Mouse (Mus musculus) cerebellum, adult 2 months (tissue): ENCODE results near the gene Ctbp1. TPM values are rescaled to one million over a fixed set of nuclear protein-coding genes. Genes with fewer than 3 reads are reported as not detected.

Experiments
- DNase-seq, 2 experiments: peaks; one replicate each; pipeline ENCODE4 v3.0.0; 2021
- H3K27ac ChIP-seq: fragments of 200-500 bp; 2 replicates; pipeline ENCODE4 v1.5.1; 2012; ENCODE audit warnings: low read length, control low read depth, inconsistent platforms; ENCODE audit not compliant: insufficient read depth
- H3K27me3 ChIP-seq: fragments of 200-500 bp; 2 replicates; pipeline ENCODE4 v1.6.1; 2012; ENCODE audit warnings: inconsistent platforms, mild to moderate bottlenecking, low read length, moderate library complexity; ENCODE audit not compliant: control insufficient read depth, insufficient read depth
- H3K4me1 ChIP-seq: fragments of 200-500 bp; 2 replicates; pipeline ENCODE4 v1.6.1; 2011; ENCODE audit warnings: low read length; ENCODE audit not compliant: control insufficient read depth, insufficient read depth
- H3K4me3 ChIP-seq: fragments of 200-500 bp; replicated peaks from 2 replicates; pipeline ENCODE3; 2011; ENCODE audit warnings: mild to moderate bottlenecking, low read depth, low read length, control low read depth; ENCODE audit not compliant: insufficient read depth
- CTCF ChIP-seq: fragments of 200-500 bp; IDR thresholded peaks from 2 replicates; pipeline ENCODE4 v1.5.1; 2011; ENCODE audit warnings: low read depth, mild to moderate bottlenecking, control low read depth, low read length, moderate library complexity, borderline replicate concordance; ENCODE audit not compliant: insufficient read depth
- POLR2A ChIP-seq: fragments of 200-500 bp; IDR thresholded peaks from 2 replicates; pipeline ENCODE4 v1.6.1; 2011; ENCODE audit warnings: low read length, control low read depth, borderline replicate concordance; ENCODE audit not compliant: insufficient read depth
- WGBS: fragments of 180-500 bp; shearing (Covaris S2); methylation state at CpG from one replicate; pipeline ENCODE4 v1.1.7; 2018; 5-methylcytosine and 5-hydroxymethylcytosine counted together
- polyA plus RNA-seq: library from polyadenylated mRNA; depleted of rRNA; stranded (reverse); fragments of >200 nt; gene quantifications from 2 replicates; pipeline ENCODE4 v1.2.3, GENCODE M21; 2012

Ctbp1 gene
- polyA plus RNA-seq, 1 experiment = 325 TPM

DNA sequence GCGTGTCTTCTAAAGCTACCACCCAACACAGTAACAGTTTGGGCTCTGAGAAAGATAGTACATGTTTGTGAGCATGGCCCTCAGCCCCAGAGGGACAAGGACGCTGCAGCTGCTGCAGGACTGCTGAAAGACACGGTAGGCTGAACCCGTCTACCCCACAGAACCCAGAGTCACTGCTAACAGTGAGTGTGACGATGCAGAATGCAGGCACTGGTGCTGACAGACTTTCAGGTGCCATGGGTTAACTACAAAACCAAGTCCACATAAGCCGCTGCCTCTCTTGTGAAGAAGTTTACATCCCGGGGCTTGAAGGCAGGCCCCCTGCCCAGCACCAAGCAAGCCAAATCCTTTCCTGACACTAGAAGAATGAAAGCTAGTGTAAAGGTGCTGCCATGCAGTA is 2.6 kb downstream of the Ctbp1 start:
- TF ChIP-seq CTCF (no peak), POLR2A (no peak)
- WGBS = 38% methylated on average over 7 of the region's 7 CpGs

DNA sequence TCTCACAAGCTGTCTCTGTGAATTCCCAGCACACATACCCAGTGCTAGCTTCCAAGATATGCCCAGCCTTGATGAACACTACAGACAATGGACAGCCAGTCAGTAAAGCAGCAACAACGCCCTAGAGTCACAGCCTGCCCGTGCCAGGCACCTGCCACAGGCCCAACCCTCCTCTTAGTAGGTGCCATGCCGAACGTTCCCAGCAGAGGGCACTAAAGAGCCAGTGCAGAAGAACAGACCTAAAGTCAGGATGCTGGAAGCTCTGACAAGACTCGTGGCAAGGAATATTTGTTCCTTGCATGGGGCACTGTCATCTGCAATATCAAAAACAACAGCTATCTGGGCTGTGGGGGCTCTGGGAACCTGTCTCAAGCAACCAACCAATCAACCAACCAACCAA is 4.2 kb downstream of the Ctbp1 start:
- WGBS = 1% methylated on average over 5 of the region's 5 CpGs
- peak overlapping the region; percentile 35; the same call in 1 of the 2 replicates for H3K27ac ChIP-seq

More for the DNA sequence above, 2.6 kb downstream of the Ctbp1 start:
- Histone ChIP-seq H3K27ac (no peak overlapping the region), H3K4me1 (peaks cover 26% of the 10 kb centered on the region), H3K4me3 (no peak overlapping the region), H3K27me3 (no peaks in the 10 kb centered on the region)
- no peak for DNase-seq

DNA sequence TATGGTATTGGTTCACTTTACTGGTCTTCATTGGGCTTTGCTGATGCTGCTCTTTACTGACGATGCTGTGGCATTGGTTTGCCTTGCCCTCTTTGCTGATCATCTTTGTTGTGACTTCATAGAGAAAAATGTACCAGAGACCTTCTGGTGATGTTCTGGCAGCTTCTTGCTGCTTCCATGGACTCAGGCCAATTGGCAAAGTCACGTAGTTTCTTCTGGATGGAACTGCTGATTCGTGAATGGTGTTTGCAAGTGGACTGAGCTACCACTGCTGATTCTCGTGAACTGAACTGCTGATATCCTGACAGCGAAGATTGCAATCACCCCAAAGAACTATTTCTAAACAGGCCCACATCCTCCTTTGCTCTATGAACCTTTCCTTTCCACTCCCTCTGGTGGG is 20.4 kb downstream of the Ctbp1 start:
- H3K27ac ChIP-seq = no peak overlapping the region
- no peak for TF ChIP-seq POLR2A
- TF ChIP-seq CTCF = no peak
- 0 out of 2 replicates have a peak, but pooled peaks cover 4% of the 10 kb centered on the region for H3K4me1 ChIP-seq
- H3K4me3 ChIP-seq = no peak overlapping the region
- no peak for DNase-seq
- 34% methylated on average over 5 of the region's 5 CpGs for WGBS
- no peaks in the 10 kb centered on the region for H3K27me3 ChIP-seq

More for the DNA sequence above, 4.2 kb downstream of the Ctbp1 start:
- H3K4me1 ChIP-seq = peaks cover 26% of the 10 kb centered on the region
- peak; percentile 82 to 92 for DNase-seq
- no peak overlapping the region for H3K4me3 ChIP-seq
- no peaks in the 10 kb centered on the region for H3K27me3 ChIP-seq
- TF ChIP-seq POLR2A (no peak), CTCF (peak; percentile 98)

DNA sequence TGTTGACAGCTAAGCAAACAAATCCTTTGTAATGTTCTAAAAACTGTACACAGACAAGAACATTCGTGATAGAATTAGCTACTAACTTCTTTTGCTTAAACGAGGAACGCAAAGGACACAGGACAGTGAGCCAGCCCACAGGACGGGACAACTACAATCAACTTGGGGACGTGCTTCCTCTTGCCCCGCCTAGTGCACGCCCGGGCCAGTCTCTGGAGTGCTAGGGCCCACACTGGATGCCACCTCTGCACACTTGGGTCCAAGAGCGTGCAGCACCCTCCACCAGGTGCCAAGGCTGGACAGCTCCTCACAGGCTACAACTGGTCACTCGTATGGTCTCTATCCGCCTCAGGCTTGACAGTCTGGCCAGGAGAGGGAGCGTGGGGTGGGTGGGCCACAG is 26.6 kb downstream of the Ctbp1 start:
- Histone ChIP-seq H3K4me1 (peaks cover 36% of the 10 kb centered on the region), H3K27ac (no peak overlapping the region), H3K27me3 (no peaks in the 10 kb centered on the region), H3K4me3 (no peak overlapping the region)
- TF ChIP-seq CTCF (no peak), POLR2A (no peak)
- no peak for DNase-seq
- WGBS = 61% methylated on average over 12 of the region's 12 CpGs

DNA sequence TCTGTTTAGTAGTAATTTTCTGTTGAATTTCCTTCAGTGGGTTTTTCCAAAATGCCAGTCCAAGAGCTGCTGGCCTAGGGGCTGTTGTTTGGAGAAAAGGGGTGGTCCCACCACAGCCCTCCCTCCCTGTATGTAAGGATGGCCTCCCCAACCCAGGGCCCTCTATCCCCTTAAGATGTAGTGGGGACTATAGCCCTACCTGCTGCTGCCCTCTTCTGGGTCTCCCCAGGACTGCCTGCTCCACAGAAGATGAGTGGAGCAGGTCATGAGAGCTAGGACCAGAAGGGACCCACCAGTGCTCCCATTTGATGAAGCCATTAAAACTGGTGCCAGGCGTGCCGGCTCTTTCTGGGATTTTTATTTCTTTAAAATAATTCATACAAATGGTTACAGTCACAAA is 27.4 kb downstream of the Ctbp1 start:
- Histone ChIP-seq H3K4me3 (no peak overlapping the region), H3K27me3 (no peaks in the 10 kb centered on the region), H3K27ac (no peak overlapping the region), H3K4me1 (peaks cover 36% of the 10 kb centered on the region)
- 41% methylated on average over 2 of the region's 2 CpGs for WGBS
- peak; percentile 52 to 55 for DNase-seq
- TF ChIP-seq CTCF (peak; percentile 69), POLR2A (no peak)

DNA sequence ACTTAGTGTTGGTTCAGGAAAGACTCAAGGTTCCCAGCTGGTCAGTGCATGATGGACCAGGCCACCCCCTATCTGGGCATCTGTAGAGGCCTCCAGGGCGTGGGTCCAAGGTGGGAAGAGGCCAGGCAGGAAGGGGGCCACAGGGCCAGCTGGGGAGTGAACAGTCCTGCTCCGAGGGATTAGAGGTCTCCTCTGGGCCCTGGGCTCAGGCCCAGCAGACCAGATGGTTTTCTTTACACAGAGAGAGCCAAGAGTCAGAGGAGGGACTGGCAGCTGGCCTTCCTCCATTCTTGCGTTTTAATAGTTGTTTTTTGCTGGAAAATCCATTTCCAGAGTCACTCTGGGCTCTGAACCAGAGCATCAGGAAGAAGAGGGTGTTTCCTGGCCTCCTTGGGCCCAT is 29.1 kb downstream of the Ctbp1 start:
- WGBS = 3% methylated on average over 3 of the region's 3 CpGs
- DNase-seq = peak; percentile 87 to 92
- TF ChIP-seq POLR2A (no peak), CTCF (no peak)
- Histone ChIP-seq H3K4me3 (no peak overlapping the region), H3K27me3 (no peaks in the 10 kb centered on the region), H3K27ac (peak overlapping the region; percentile 77), H3K4me1 (peaks cover 36% of the 10 kb centered on the region)

DNA sequence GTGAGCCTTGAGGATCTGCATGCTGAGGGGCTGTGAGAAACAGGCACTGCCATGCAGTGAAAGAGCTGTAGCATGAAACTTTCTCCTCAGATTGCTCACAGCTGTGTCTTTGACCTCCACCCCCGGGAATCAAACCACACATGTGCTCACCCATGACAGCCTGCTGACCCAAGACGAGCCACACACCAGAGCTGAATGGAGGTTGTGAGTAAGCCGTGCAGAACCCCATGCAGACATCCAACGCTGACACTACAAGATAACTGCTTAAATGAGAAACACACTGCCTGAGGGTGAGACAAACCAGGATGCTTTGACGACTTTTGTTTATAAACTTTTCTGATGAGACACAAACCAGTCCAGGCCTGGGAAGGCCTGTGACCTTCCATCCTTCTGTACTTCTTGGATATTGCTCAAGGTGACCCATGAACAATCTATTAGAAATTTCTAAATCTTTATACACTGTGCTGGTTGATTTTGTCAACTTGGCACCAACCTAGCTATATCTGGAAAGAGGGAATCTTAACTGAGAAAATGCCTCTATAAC is 30.3 kb downstream of the Ctbp1 start:
- Histone ChIP-seq H3K27ac (no peak overlapping the region), H3K27me3 (no peaks in the 10 kb centered on the region), H3K4me1 (peaks cover 39% of the 10 kb centered on the region), H3K4me3 (no peak overlapping the region)
- 79% methylated on average over 5 of the region's 5 CpGs for WGBS
- no peak for DNase-seq
- TF ChIP-seq CTCF (no peak), POLR2A (no peak)

DNA sequence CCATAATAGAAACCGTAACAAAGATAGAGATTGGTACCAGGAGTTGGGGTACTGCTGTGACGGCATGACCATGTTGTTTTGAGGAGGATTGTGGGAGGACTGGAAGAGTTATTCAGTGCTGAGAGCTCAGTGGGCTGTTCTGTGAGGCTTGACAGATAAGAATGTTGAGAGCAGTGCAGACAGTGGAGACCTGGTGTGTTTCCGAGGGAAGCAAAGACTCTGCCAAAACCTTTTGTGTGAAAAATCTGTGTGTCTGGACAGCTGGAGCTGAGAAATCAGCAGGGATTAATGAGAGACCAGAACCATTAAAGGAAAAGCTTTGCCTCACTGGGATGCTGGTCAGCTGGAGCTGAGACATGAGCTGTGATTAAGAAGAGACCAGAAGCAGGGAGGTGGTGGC is 34.9 kb downstream of the Ctbp1 start:
- no peaks in the 10 kb centered on the region for H3K27me3 ChIP-seq
- no peak overlapping the region for H3K4me3 ChIP-seq
- no peak for DNase-seq
- no peak overlapping the region for H3K27ac ChIP-seq
- WGBS = 59% methylated on average over 3 of the region's 3 CpGs
- peaks cover 33% of the 10 kb centered on the region for H3K4me1 ChIP-seq
- TF ChIP-seq CTCF (no peak), POLR2A (no peak)
